Mouse (Mus musculus) testis, adult 2 months (tissue): ENCODE data around the gene Cdr2.

Experiments
- CTCF ChIP-seq: fragments of 200-500 bp; IDR thresholded peaks from 2 replicates; pipeline ENCODE4 v1.5.1; 2012; ENCODE audit warnings: low read depth, mild to moderate bottlenecking, inconsistent platforms, low read length, moderate library complexity; ENCODE audit not compliant: control insufficient read depth, insufficient read depth, insufficient replicate concordance
- POLR2A ChIP-seq: fragments of 200-500 bp; IDR thresholded peaks from 2 replicates; pipeline ENCODE4 v1.6.1; 2012; ENCODE audit warnings: low read depth, mild to moderate bottlenecking, inconsistent platforms, low read length, moderate library complexity; ENCODE audit not compliant: control insufficient read depth

GRCm38 (mm10) chr7:120980041-120980440, 2.1 kb downstream of the Cdr2 start:
- no peak for TF ChIP-seq POLR2A
- TF ChIP-seq CTCF = no peak
